Mouse (Mus musculus) CH12.LX (cell line): ENCODE measurements around the gene Rasgrf2. TPM values are rescaled to one million over a fixed set of nuclear protein-coding genes. Genes with fewer than 3 reads are reported as not detected.

ENCODE experiments used
- DNase-seq: peaks from one replicate; pipeline ENCODE4 v3.0.0-alpha.2; 2013; ENCODE audit errors: extremely low read depth
- H3K27ac ChIP-seq: 2 replicates; pipeline ENCODE4 v1.5.1; 2012; ENCODE audit warnings: low read depth, mild to moderate bottlenecking, control low read depth, moderate library complexity; ENCODE audit not compliant: insufficient read depth
- H3K27me3 ChIP-seq: replicated peaks from 2 replicates; pipeline ENCODE3; 2012; ENCODE audit warnings: inconsistent platforms
- H3K36me3 ChIP-seq, 2 experiments: replicated peaks in 1 of 2; 2 replicates each; pipeline versions ENCODE3 to v1.6.1; 2012; ENCODE audit warnings: inconsistent platforms in 1 of 2, low read length in 1 of 2, mild to moderate bottlenecking in 1 of 2, mixed read lengths in 1 of 2, moderate library complexity in 1 of 2; ENCODE audit not compliant: control insufficient read depth in 1 of 2, insufficient read depth in 1 of 2
- H3K4me1 ChIP-seq, 2 experiments: 2 replicates each; pipeline ENCODE4 v1.6.1; 2012; ENCODE audit warnings: inconsistent platforms in 1 of 2, moderate library complexity in 1 of 2; ENCODE audit not compliant: insufficient read depth in 2 of 2, control insufficient read depth in 1 of 2
- H3K4me2 ChIP-seq: 2 replicates; pipeline ENCODE4 v1.6.1; 2012; ENCODE audit warnings: low read depth, mild to moderate bottlenecking, control low read depth; ENCODE audit not compliant: poor library complexity, insufficient read depth, severe bottlenecking
- H3K4me3 ChIP-seq, 3 experiments: fragments of 150-350 bp in 1 of 3; sonication (generic) in 1 of 3; replicated peaks in 1 of 3; 2 replicates each; pipeline versions ENCODE3 to v1.5.1; 2011 to 2012; ENCODE audit warnings: low read depth in 2 of 3, low read length in 2 of 3, mild to moderate bottlenecking in 2 of 3, moderate library complexity in 2 of 3, control low read depth in 1 of 3, improper control_type of control experiment in 1 of 3, inconsistent platforms in 1 of 3, mixed read lengths in 1 of 3; ENCODE audit not compliant: poor library complexity in 1 of 3
- H3K79me2 ChIP-seq: replicated peaks from 2 replicates; pipeline ENCODE4 v1.6.1; 2012; ENCODE audit warnings: mild to moderate bottlenecking, moderate library complexity; ENCODE audit not compliant: control insufficient read depth, poor library complexity, insufficient read depth, severe bottlenecking; ENCODE audit errors: extremely low read depth
- H3K9ac ChIP-seq: 2 replicates; pipeline ENCODE4 v1.6.1; 2012; ENCODE audit warnings: low read depth, mild to moderate bottlenecking, control low read depth, moderate library complexity; ENCODE audit not compliant: insufficient read depth
- H3K9me3 ChIP-seq: replicated peaks from 2 replicates; pipeline ENCODE3; 2012; ENCODE audit warnings: low read length, inconsistent platforms, mixed read lengths
- BHLHE40 ChIP-seq: IDR thresholded peaks from 2 replicates; pipeline ENCODE4 v1.6.1; 2011; ENCODE audit warnings: mild to moderate bottlenecking, low read depth, low read length, improper control_type of control experiment
- CHD1 ChIP-seq: IDR thresholded peaks from 2 replicates; pipeline ENCODE4 v1.6.1; 2012; ENCODE audit warnings: low read depth, low read length, improper control_type of control experiment, inconsistent platforms
- CTCF ChIP-seq, 2 experiments: IDR thresholded peaks in 1 of 2; conservative IDR thresholded peaks in 1 of 2; 2 replicates each; pipeline ENCODE4 v1.5.1; 2011 to 2012; ENCODE audit warnings: low read depth in 2 of 2, low read length in 2 of 2, improper control_type of control experiment in 1 of 2, inconsistent platforms in 1 of 2, mild to moderate bottlenecking in 1 of 2, moderate library complexity in 1 of 2
- E2F4 ChIP-seq: IDR thresholded peaks from 2 replicates; pipeline ENCODE4 v1.6.1; 2011; ENCODE audit warnings: low read depth, low read length, improper control_type of control experiment; ENCODE audit not compliant: insufficient replicate concordance
- ELF1 ChIP-seq: IDR thresholded peaks from 2 replicates; pipeline ENCODE4 v1.6.1; 2014; ENCODE audit warnings: low read depth, mild to moderate bottlenecking, inconsistent platforms, low read length, improper control_type of control experiment
- GABPA ChIP-seq: IDR thresholded peaks from 2 replicates; pipeline ENCODE4 v1.6.1; 2012; ENCODE audit warnings: low read depth, low read length, improper control_type of control experiment, inconsistent platforms; ENCODE audit not compliant: insufficient replicate concordance
- IRF4 ChIP-seq: IDR thresholded peaks from 2 replicates; pipeline ENCODE4 v1.6.1; 2014; ENCODE audit warnings: low read depth, mild to moderate bottlenecking, inconsistent platforms, low read length, improper control_type of control experiment
- JUND ChIP-seq: conservative IDR thresholded peaks from 2 replicates; pipeline ENCODE4 v1.6.1; 2011; ENCODE audit warnings: low read depth, low read length, improper control_type of control experiment
- KAT2A ChIP-seq: IDR thresholded peaks from 2 replicates; pipeline ENCODE4 v1.6.1; 2012; ENCODE audit warnings: low read length, improper control_type of control experiment, inconsistent platforms; ENCODE audit not compliant: insufficient replicate concordance
- MAX ChIP-seq: IDR thresholded peaks from 2 replicates; pipeline ENCODE4 v1.6.1; 2011; ENCODE audit warnings: low read length, improper control_type of control experiment
- MAZ ChIP-seq: IDR thresholded peaks from 2 replicates; pipeline ENCODE4 v1.6.1; 2012; ENCODE audit warnings: low read depth, mild to moderate bottlenecking, inconsistent platforms, low read length, improper control_type of control experiment, moderate library complexity
- MYC ChIP-seq: IDR thresholded peaks from 2 replicates; pipeline ENCODE4 v1.6.1; 2011; ENCODE audit warnings: low read depth, mild to moderate bottlenecking, improper control_type of control experiment, low read length
- NELFE ChIP-seq: IDR thresholded peaks from 2 replicates; pipeline ENCODE4 v1.6.1; 2011; ENCODE audit warnings: low read depth, low read length, improper control_type of control experiment
- NRF1 ChIP-seq: IDR thresholded peaks from 2 replicates; pipeline ENCODE4 v1.6.1; 2014; ENCODE audit warnings: low read depth, mild to moderate bottlenecking, inconsistent platforms, low read length, improper control_type of control experiment, moderate library complexity
- PAX5 ChIP-seq: IDR thresholded peaks from 2 replicates; pipeline ENCODE4 v1.6.1; 2012; ENCODE audit warnings: low read length, inconsistent platforms, mixed read lengths
- POLR2A ChIP-seq: IDR thresholded peaks from 2 replicates; pipeline ENCODE4 v1.6.1; 2011; ENCODE audit warnings: low read depth, mild to moderate bottlenecking, improper control_type of control experiment, low read length
- POLR2AphosphoS2 ChIP-seq: IDR thresholded peaks from 2 replicates; pipeline ENCODE4 v1.6.1; 2011; ENCODE audit warnings: low read depth, low read length, improper control_type of control experiment
- RAD21 ChIP-seq: IDR thresholded peaks from 2 replicates; pipeline ENCODE4 v1.6.1; 2011; ENCODE audit warnings: low read depth, mild to moderate bottlenecking, low read length, improper control_type of control experiment, moderate library complexity
- RCOR1 ChIP-seq: conservative IDR thresholded peaks from 2 replicates; pipeline ENCODE4 v1.6.1; 2012; ENCODE audit warnings: low read depth, mild to moderate bottlenecking, inconsistent platforms, low read length, improper control_type of control experiment
- SIN3A ChIP-seq: IDR thresholded peaks from 2 replicates; pipeline ENCODE4 v1.6.1; 2012; ENCODE audit warnings: low read length, improper control_type of control experiment, inconsistent platforms
- SMC3 ChIP-seq: IDR thresholded peaks from 2 replicates; pipeline ENCODE4 v1.6.1; 2011; ENCODE audit warnings: low read depth, low read length, improper control_type of control experiment
- TBP ChIP-seq: conservative IDR thresholded peaks from 2 replicates; pipeline ENCODE4 v1.6.1; 2011; ENCODE audit warnings: low read depth, low read length, improper control_type of control experiment
- TCF12 ChIP-seq: IDR thresholded peaks from 2 replicates; pipeline ENCODE4 v1.6.1; 2014; ENCODE audit warnings: low read depth, mild to moderate bottlenecking, inconsistent platforms, low read length, improper control_type of control experiment
- UBTF ChIP-seq: IDR thresholded peaks from 2 replicates; pipeline ENCODE4 v1.6.1; 2012; ENCODE audit warnings: low read depth, mild to moderate bottlenecking, inconsistent platforms, low read length, improper control_type of control experiment, moderate library complexity
- USF1 ChIP-seq: IDR thresholded peaks from 2 replicates; pipeline ENCODE4 v1.6.1; 2014; ENCODE audit warnings: low read depth, mild to moderate bottlenecking, inconsistent platforms, low read length, improper control_type of control experiment
- USF2 ChIP-seq: conservative IDR thresholded peaks from 2 replicates; pipeline ENCODE4 v1.6.1; 2011; ENCODE audit warnings: low read depth, low read length, improper control_type of control experiment
- ZC3H11A ChIP-seq: IDR thresholded peaks from 2 replicates; pipeline ENCODE4 v1.6.1; 2012; ENCODE audit warnings: low read depth, mild to moderate bottlenecking, inconsistent platforms, low read length, improper control_type of control experiment
- ZNF384 ChIP-seq: IDR thresholded peaks from 2 replicates; pipeline ENCODE4 v1.6.1; 2012; ENCODE audit warnings: low read depth, low read length, improper control_type of control experiment, inconsistent platforms
- dilution Hi-C: fragments of 300-500 bp; cut with MboI; formaldehyde crosslinking; loops from 2 replicates; pipeline ENCODE4 v1.14.3; 2020; ENCODE audit warnings: low sequenced_read_pairs; ENCODE audit not compliant: extremely low pct_unique_long_range_greater_than_20kb, extremely low pct_ligation_motif_present
- in situ Hi-C: fragments of 300-500 bp; cut with MboI; formaldehyde crosslinking; loops from 3 replicates; pipeline ENCODE4 v1.14.3; 2019; ENCODE audit warnings: low sequenced_read_pairs, low pct_ligation_motif_present, low pct_unique_long_range_greater_than_20kb, mixed read lengths
- polyA plus RNA-seq: library from polyadenylated mRNA; unstranded; fragments of >175 nt; gene quantifications from 2 replicates; pipeline ENCODE4 v1.2.1, GENCODE M21; 2012; ENCODE audit warnings: low read depth; ENCODE audit not compliant: insufficient read length
- total RNA-seq, 2 experiments: library from RNA; depleted of rRNA; stranded (reverse); fragments of 300-350 nt in 1 of 2; fragments of >200 nt in 1 of 2; gene quantifications; 2 replicates each; pipeline ENCODE4 v1.2.3; 2012 to 2014

Gene Rasgrf2
- total and polyA plus RNA-seq, 3 experiments: 2.6 to 5.0 (median 4.7) TPM

- peaks cover 0 to 36% of the 10 kb centered on the region in 2 experiments for H3K36me3 ChIP-seq
- H3K4me3 ChIP-seq: no peak overlapping the region
- H3K79me2 ChIP-seq: no peaks in the 10 kb centered on the region
- dilution Hi-C loops: no loop called here
- H3K4me2 ChIP-seq: no peak overlapping the region
- H3K9me3 ChIP-seq: no peaks in the 10 kb centered on the region
- DNase-seq: no peak
- H3K4me1 ChIP-seq: peaks cover 0 to 4% of the 10 kb centered on the region in 2 experiments; a peak in 2 of 4 replicates
- in situ Hi-C loops: loop anchor here (25.0 kb wide), 2 partner anchors 422 to 822 kb away; no protein-coding TSS in a partner anchor
- TF ChIP-seq SIN3A (no peak), ZC3H11A (no peak), KAT2A (no peak), BHLHE40 (no peak), POLR2A (no peak), RCOR1 (no peak), SMC3 (no peak), POLR2AphosphoS2 (no peak), MAZ (no peak), ZNF384 (no peak), TCF12 (no peak), UBTF (no peak), IRF4 (no peak), USF1 (no peak), MAX (no peak), TBP (no peak), CTCF (conservative IDR thresholded peaks at IDR 0.05 in 1 of 2, IDR thresholded peaks at IDR 0.05 in 1 of 2; ENCODE audit: low read depth in 2 of 2, low read length in 2 of 2) (no peak), GABPA (no peak), CHD1 (no peak)
- no peaks in the 10 kb centered on the region for H3K27me3 ChIP-seq
- H3K27ac ChIP-seq: no peak overlapping the region
- no peak overlapping the region for H3K9ac ChIP-seq
Observed at GRCm38 (mm10) chr13:91915582-91916239, 215.7 kb downstream of the Rasgrf2 start.

- TF ChIP-seq ELF1 (no peak), E2F4 (no peak), PAX5 (no peak), GABPA (no peak), POLR2A (no peak), SIN3A (no peak), UBTF (no peak), MYC (no peak), USF2 (no peak), JUND (no peak), SMC3 (no peak), RCOR1 (no peak), NELFE (no peak), NRF1 (no peak), USF1 (no peak), TCF12 (no peak), RAD21 (no peak), CHD1 (no peak)
- TF ChIP-seq, all 38 proteins: peak for 0
- Histone ChIP-seq H3K27me3 (no peaks in the 10 kb centered on the region), H3K4me1 (peaks cover 0 to 4% of the 10 kb centered on the region in 2 experiments; a peak in 2 of 4 replicates), H3K4me3 (no peak overlapping the region), H3K9me3 (no peaks in the 10 kb centered on the region), H3K79me2 (no peaks in the 10 kb centered on the region), H3K36me3 (peaks cover 0 to 36% of the 10 kb centered on the region in 2 experiments), H3K4me2 (no peak overlapping the region), H3K9ac (no peak overlapping the region), H3K27ac (no peak overlapping the region)
- no peak for DNase-seq
- dilution Hi-C loops (no loop called here), in situ Hi-C loops (loop anchor here (25.0 kb wide), 2 partner anchors 422 to 822 kb away; no protein-coding TSS in a partner anchor)
Observed at GRCm38 (mm10) chr13:91915192-91915581, 216.3 kb downstream of the Rasgrf2 start.
